Mouse (Mus musculus): Measurements from ENCODE around the gene Vil1. TPM values are rescaled to one million over a fixed set of nuclear protein-coding genes. Genes with fewer than 3 reads are reported as not detected.

Gene Vil1
- total RNA-seq (2014; fragmentation: Nextera tagmentation) (0.09 TPM in 1 of 2 replicates, not detected in the other), total RNA-seq (2017) (not detected in 2 replicates)

DNA sequence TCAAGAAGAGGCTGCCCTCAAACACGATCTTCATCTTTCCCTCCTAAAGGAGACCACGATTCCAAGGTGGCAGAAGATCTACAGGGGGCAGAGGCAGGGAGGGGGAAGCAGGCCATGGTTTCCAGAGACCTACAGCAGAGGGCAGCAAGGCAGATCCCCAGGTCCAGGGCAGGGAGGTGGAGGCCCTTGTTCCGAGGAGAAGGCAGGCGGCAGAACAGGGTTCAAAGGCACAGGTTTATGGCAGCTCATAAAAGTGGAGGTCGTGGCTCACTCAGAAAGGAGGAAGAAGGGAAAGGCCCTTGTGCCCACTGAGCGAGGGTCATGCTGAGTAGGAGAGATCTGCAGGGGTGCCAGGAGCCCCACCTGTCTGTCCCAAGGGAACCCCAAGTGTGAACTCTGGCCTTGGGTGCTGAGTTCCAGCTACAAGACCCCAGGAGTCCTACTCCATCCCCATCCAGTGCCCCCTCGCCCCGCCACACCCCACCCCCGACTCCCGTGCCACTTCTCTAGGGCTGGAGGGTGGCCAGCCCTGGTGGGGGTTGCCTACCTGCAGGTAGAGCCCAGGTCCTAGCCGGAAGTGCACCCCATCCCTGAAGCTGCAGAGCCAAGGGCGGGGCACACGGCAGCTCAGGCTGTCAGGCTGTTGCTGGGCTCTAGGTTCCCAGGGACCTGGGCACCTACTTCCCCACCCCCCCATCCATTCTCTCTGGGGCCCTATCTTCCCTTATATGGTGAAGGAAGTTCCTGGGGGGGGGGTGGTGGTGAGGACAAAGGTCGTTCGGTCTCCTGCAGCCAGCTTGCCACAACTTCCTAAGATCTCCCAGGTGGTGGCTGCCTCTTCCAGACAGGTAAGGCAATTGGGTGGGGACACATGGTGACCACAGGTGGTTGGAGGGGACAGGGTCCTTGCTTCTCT lies at the start of gene Vil1:
Gene Vil1, plus strand, starts transcription at position 788 of the 916 bp plus-strand sequence.
- ATAC-seq (replicated peaks; ENCODE audit: poor library complexity, severe bottlenecking), result peak; percentile 35; the same call in 1 of the 2 replicates

DNA sequence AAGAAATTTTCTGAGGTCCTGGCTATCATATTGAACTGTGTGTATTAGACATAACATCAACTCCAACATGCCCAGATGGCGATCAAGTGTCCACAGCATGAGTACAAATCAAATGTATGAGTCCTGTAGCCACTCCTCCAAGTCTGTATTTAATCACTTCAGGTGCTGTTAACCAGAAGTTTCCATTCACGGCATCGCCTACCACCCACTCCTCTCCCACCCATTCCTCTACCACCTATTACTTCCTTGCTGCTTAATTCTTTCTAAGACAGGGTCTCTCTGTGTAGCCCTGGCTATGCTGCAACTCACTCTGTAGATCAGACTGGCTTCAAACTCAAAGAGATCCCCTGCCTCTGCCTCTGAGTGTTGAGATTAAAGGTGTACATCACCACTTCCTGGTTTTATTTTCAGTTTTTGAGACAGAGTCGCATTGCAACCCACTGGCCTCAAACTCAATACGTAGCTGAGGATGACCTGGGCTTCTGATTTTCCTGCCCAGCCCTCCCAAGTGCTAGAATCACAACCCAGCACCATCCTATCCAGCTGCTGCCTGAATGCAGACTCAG lies 49.1 kb upstream of the Vil1 start:
- no peak for ATAC-seq (replicated peaks; ENCODE audit: poor library complexity, severe bottlenecking)

DNA sequence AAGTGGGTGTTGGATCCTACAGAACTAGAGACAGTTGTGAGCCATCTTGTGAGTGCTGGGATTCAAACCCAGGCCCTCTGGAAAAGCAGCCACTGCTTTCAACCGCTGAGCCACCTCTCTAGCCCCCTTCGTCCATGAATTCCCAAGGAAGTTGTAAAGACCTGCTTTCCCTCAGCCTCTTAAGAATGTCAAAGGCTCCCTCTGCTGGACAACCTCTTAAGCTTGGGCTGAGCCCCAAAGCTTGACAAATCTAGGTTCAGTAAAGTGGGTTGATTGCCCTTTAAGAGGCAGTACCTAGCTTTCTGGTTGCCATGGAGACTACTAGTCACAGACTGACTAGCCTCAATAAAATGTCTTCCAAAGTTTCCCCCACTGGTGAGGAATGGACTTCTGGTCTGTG lies 47.4 kb upstream of the Vil1 start, which contains the start of gene Catip:
Gene Catip, plus strand, starts transcription at position 297 of the 400 bp plus-strand sequence.
- peak; percentile 73 for ATAC-seq (replicated peaks; ENCODE audit: poor library complexity, severe bottlenecking)

DNA sequence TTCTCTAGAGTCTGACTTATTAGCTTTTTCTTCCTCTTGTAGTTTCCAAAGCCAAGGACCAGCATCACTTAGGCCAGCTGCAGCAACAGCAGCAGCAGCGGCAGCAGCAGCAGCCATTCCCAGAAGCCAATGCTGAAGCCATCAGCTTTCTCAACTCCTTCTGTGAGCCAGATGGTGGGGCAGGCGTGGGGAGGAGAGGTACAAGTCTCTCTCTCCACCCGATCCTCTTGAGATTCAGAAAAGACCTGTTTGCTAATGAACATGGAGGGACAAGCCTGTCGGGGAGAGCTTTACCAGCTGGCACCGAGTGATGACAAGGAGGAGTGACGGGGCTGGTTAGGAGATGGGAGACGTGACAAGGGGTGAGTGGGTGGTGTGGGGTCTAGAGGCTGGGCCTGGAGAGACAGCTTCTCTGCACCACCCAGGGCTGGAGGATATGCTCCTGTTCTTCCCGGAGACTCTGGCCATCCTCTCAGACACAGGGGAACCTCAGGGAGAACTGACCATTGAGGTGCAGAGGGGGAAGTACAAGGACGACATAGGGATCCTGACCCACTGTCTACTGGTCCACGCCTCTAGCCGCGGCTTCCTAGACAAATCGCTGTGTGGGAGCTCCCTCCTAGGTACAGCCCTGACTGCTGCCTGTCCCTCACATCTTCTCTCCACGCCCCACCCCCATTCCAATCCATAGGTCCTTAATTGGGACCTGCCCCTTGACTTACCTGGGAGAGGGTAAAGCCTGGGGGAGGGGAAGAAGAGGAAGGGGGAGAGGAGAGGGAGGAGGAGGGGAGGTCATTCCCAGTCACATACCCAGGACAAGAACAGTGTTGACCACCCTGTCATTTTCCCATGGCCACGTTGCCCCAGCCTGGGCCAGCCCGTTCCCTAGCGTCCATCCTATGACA lies 46.6 kb upstream of the Vil1 start:
- no peak for ATAC-seq (replicated peaks; ENCODE audit: poor library complexity, severe bottlenecking)

DNA sequence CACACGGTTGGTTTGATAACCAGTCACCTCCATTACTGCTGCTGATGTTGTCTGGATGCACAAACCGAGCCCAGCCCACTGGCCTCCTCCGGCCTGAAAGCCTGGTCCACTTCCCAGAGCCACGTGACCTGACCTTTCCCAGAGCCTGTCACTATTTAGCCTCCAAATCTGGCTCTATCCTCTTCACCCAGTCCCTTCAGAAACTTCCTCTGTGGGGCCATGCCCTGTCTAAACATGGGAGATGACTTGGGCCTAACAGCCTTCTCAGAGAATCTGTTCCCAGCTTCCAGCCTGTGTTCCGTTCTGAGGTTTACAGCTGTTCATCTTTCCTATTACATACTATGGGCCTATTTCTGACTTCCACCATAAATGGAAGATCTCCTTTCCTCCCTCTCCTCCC lies 45.7 kb upstream of the Vil1 start:
- no peak for ATAC-seq (replicated peaks; ENCODE audit: poor library complexity, severe bottlenecking)

DNA sequence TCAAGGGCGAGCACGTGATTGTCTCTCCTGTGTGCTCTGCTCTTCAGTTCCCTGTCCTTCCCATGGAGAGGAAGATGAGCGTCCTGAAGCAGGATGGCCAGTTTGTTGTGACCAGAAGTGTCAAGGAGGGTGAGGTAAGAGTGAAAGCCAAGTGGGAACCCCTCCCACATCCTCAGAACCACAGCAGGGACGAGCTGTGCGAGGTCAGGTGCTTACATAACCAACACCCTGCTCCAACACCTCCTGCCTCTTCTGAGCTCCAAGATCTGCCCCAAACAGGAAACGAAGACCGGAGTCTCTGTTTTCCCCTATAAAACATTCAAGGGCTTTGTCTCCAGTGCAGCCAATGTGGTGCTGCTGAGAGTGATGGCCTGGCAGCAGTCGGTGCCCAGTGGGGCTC lies 44.9 kb upstream of the Vil1 start:
- peak; percentile 49 for ATAC-seq (replicated peaks; ENCODE audit: poor library complexity, severe bottlenecking)

DNA sequence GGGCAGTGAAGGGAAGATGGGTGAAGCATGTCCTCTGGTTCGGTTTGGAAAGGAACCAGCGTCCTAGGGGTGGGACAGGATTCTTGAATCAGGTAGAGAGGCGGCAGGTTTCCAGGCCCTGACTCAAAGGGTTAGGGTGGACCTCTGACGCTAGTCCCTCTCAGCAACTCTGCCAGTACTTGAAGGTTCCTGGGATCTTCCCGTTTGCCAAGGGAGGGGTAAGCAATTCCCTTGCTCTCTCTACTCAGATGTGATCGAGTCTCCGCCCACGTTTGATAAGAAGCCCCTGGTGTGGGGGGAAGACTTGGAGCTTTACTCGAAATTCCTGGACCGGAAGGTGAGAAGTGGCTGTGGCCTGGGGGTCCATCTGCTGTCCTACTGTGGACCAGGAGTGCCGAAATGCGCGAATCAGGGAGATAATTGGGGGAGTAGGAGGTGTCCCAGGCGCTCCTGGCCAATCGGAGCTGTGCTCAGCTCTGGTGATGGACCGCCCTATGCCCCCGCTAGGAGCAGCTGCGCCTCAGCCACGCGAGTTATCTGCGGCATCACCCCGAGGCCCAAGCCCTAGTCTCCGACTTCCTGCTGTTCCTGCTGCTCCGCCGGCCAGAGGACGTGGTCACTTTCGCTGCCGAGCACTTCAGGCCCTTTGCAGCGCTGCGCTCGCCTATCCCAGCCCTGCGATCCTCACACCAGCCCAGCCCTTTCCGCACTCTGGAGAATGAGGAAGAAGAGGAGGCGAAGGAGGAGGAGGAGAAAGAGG lies 41.1 kb upstream of the Vil1 start:
- peak; percentile 72 for ATAC-seq (replicated peaks; ENCODE audit: poor library complexity, severe bottlenecking)

DNA sequence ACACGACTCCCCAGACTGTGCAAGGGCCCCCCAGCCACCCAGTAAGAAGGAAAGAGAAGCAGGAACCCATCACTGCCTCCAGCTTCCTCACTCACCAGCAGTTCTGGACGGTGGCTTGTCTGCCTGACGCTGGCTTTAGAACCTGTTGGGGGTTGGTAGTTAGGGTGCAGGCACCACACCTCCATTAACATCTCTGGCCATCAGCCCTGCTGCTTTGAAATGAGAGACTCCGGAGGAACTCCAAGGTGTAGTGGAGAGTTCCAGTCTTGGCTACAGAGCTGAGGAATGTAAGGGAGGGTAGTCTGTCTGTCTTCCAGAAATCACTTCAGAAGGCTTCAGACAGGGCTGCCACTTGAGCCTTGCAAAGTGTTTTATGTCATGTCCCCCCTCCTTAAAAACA lies 39.1 kb upstream of the Vil1 start:
- no peak for ATAC-seq (replicated peaks; ENCODE audit: poor library complexity, severe bottlenecking)

DNA sequence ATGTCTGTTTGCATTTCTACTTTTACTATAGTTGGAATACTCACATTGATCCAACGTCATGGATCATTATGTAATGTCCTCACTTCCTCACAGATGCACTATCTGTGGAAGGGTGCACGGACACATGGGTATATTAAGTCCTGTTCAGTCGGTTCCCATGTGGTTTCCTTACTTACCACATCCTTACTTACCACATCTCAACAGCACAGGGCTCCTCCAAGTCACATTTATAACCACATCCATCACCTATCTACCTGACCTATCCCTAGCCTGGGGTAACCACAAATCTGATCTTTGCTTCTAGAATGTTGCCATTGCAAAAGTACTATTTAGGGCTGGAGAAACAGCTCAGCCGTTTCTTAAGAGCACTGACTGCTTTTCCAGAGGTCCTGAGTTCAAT lies 35.8 kb upstream of the Vil1 start:
- ATAC-seq (replicated peaks; ENCODE audit: poor library complexity, severe bottlenecking), result peak; percentile 77

DNA sequence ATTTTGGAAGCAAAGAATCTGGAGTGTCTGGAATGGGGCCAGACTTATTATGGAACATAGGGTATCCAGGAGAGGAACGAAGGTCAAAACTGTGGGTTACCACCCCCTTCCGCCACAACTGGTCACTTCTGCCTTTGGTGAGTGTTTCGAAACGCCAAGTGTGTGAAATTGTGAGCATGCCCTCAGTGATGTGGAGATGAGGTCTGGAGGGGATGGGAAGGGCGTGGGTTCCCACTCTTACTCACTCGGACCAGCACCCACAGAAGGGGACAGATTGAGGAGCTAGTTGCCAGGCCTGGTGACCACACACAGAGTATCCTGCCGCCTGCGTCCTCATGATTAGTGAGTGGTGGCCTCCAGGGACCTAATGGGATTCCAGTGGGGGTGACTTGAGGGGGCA lies 34.2 kb upstream of the Vil1 start, which contains the start of gene Slc11a1:
Gene Slc11a1, plus strand, starts transcription at position 216 of the 400 bp plus-strand sequence.
- peak; percentile 79 for ATAC-seq (replicated peaks; ENCODE audit: poor library complexity, severe bottlenecking)

DNA sequence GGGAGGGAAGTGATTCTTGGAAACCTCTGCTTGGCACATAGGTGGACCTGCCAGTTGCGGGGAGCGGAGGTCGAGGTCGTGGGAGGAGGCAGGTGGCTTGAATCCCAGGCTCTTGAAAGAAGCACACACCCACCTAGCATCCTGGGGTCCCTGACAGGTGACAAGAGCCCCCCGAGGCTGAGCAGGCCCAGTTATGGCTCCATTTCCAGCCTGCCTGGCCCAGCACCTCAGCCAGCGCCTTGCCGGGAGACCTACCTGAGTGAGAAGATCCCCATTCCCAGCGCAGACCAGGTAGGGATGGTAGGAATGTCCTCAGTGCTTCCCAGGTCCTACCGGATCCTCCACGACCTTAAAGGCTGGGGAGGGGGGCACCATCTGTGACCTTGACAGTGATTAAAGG lies 33.6 kb upstream of the Vil1 start:
- ATAC-seq (replicated peaks; ENCODE audit: poor library complexity, severe bottlenecking), result no peak; the same call in 1 of the 2 replicates

DNA sequence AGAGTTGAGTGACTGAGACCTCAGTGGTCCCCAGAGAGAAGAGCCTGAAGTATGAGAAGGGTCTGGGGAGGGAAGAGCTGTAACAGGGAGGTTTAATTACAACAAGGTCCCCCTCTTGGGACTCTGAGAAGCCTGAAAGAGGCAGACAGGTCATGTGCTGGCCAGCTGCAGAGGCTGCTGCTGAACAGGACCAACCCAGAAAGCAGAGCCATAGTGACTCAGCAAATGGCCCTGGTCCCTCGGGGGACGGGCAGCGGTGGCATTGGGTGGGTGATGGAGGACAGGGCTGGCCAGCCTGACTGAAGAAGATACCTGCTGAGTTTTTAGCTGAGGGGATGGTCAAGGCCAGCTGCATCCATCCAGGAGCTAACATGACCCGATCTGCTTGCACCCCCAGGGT lies 32.8 kb upstream of the Vil1 start:
- no peak for ATAC-seq (replicated peaks; ENCODE audit: poor library complexity, severe bottlenecking)

DNA sequence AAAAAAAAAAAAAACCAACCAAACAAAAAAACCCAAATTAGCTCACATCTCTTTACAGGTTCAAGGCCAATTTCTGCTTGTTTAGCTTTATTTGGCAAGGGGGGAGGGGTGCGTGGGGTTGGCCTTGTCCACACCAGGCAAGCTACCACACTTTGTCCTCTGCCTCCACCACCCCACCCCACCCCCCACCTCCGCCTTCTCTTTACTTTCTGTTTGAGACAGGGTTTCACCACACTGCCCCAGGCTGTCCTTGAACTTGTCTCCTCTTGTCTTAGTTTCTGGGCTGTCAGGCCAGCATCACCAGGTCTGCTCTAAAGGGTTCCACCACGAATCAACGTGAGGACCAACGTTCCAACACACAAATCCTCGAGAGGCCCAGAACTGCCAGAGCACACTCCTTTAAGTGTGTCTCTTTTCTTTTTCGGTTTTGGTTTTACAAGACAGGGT lies 30.1 kb upstream of the Vil1 start:
- ATAC-seq (replicated peaks; ENCODE audit: poor library complexity, severe bottlenecking), result no peak

DNA sequence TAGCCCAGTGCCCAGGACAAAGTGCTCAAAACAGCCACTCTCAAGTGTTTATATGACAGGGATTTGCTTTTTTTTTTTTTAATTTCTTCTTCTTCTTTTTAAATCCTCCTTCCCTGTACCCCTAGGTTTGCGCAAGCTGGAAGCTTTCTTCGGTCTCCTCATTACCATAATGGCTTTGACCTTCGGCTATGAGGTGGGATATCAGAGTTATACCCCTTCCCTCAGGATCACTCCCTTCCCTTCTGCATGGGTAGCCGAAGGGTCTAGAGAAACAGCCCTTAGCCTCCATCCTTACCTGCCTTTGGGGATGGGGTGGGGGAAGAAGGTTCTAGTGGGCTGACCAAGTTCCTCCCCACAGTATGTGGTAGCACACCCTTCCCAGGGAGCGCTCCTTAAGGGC lies 28.7 kb upstream of the Vil1 start:
- peak; percentile 11; the same call in 1 of the 2 replicates for ATAC-seq (replicated peaks; ENCODE audit: poor library complexity, severe bottlenecking)

DNA sequence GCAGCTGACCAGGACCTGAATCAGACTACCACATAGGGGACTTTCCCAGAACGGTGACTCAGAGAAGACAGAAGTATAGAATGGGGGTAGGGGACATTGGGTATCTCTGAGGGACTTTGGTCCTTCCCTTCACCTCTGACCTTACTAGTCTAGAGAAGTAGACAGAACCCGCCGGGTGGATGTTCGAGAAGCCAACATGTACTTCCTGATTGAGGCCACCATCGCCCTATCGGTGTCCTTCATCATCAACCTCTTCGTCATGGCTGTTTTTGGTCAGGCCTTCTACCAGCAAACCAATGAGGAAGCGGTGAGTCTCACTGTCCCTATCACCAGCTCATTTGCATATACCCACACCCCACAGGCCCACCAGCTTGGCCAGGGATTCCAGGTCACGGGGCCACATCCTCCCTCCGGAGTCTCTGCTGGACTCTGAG lies 27.6 kb upstream of the Vil1 start:
- peak; percentile 76 for ATAC-seq (replicated peaks; ENCODE audit: poor library complexity, severe bottlenecking)

DNA sequence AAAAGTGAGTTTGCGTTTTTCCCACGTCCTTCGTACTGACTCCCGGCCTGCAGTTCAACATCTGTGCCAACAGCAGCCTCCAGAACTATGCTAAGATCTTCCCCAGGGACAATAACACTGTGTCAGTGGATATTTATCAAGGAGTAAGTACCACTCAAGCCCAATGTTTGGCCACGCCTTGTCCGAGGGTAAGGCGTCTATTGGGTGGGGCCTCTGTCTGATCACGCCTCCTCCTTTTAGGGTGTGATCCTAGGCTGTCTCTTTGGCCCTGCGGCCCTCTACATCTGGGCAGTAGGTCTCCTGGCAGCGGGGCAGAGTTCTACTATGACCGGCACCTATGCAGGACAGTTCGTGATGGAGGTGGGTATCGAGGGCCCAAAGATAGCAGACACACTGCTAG lies 25.8 kb upstream of the Vil1 start:
- ATAC-seq (replicated peaks; ENCODE audit: poor library complexity, severe bottlenecking), result no peak

DNA sequence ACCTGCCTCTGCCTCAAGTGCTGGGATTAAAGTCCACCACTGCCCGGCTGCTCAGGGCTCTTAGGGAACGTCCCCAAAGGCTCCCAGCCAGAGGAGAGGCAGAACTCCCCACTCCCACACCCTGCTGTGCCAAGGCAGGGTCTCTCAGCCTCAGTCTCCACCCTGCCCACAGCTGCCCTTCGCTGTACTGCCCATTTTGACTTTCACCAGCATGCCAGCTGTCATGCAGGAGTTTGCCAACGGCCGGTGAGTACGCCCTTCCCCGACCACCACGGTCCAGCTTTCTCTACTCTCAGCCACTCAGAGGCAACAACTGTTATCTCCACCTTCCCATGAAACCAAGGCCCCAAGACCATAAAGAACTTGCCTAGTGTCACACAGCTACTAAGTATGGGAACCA lies 24.7 kb upstream of the Vil1 start:
- no peak for ATAC-seq (replicated peaks; ENCODE audit: poor library complexity, severe bottlenecking)

DNA sequence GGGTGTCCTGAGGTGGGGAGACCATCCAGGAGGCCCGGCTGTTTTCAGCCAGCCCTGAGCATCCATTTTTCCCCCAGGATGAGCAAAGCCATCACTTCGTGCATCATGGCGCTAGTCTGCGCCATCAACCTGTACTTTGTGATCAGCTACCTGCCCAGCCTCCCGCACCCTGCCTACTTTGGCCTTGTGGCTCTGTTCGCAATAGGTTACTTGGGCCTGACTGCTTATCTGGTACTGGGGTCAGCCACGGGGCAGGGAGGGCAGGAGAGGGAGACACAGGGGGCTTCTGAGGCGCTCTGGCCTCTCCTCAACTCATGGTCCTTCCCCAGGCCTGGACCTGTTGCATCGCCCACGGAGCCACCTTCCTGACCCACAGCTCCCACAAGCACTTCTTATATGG lies 24.1 kb upstream of the Vil1 start:
- ATAC-seq (replicated peaks; ENCODE audit: poor library complexity, severe bottlenecking), result no peak

DNA sequence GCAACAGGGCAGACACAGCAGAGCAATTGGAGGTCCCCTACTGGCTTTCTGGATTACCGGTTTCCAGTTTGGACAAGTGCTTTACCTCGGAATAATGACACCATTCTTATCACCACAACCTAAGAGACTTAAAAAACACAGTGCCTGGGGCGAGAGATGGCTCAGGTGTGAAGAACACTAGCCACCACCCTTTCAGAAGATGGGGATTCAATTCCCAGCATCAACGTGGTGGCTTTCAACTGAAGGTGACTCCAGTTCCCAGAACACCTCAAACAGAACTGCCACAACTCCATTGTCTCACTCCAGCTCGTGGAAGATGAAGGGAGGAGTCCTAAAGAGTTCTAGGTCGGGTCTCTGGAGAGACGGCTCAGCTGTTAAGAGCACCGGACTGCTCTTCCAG lies 23.6 kb upstream of the Vil1 start:
- ATAC-seq (replicated peaks; ENCODE audit: poor library complexity, severe bottlenecking), result no peak

DNA sequence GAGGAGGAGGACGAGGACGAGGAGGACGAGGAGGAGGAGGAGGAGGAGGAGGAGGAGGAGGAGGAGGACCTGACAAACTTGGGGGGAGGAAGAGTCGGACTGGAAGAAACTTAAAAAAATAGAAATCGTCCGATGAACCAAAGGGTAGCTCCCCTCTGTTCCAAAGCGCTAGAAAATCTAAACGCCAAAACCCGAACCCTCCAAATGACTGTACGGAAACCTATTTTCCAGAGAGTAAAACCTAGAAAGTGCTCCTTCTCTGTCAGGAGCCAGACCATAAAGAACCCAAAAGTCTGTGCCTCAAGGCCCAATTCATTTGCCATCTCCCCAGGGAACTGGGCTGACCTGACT lies 22.8 kb upstream of the Vil1 start:
- no peak for ATAC-seq (replicated peaks; ENCODE audit: poor library complexity, severe bottlenecking)
